Comparison of ENCODE assay signal across 8 mouse cellular contexts in the genomic region with DNA sequence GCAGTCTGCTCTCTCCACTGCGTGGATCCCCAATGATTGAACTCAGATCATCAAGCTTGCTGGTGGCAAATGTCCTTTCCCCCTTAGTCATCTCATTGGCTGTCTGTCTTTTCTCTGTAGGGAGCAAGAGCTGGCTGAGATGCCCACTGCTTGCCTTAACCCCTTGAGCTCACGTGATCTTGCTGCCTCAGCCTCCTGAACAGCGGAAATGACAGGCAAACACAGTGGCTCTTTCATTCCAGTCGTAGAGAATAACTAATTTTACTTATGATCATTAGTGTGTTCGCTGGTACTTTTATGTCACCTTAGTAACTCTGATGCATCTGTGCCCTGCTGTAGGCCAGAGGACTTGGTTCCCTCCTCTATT.
DNase-seq lines count a peak whose midpoint lies in the region; ATAC-seq and TF ChIP-seq lines count a peak whose summit lies in the region.

No protein-coding gene starts in this region.

- H3K9ac ChIP-seq in heart, embryonic 12.5 days: peak overlapping the region; percentile 56; the same call in 1 of the 2 replicates
- H3K9ac ChIP-seq in forebrain, embryonic 15.5 days (replicated peaks): no peak overlapping the region
- 0 out of 2 replicates have a peak overlapping the region, but pooled peaks have one; percentile 63 for H3K9ac ChIP-seq in liver, postnatal 0 days (replicated peaks)

- TF ChIP-seq CTCF in E14TG2a.4 (conservative IDR thresholded peaks at IDR 0.05; ENCODE audit: low read length): no peak
- no peak for TF ChIP-seq CTCF in liver, postnatal 0 days (IDR thresholded peaks at IDR 0.05; ENCODE audit: low read depth)

- no peak for TF ChIP-seq EP300 in liver, postnatal 0 days (IDR thresholded peaks at IDR 0.05; ENCODE audit: low read depth)

- H3K36me3 ChIP-seq in heart, embryonic 12.5 days: no peaks in the 10 kb centered on the region
- H3K36me3 ChIP-seq in E14TG2a.4 (ENCODE audit: insufficient read depth, low read length): no peaks in the 10 kb centered on the region
- H3K36me3 ChIP-seq in forebrain, embryonic 15.5 days: no peaks in the 10 kb centered on the region
- no peaks in the 10 kb centered on the region for H3K36me3 ChIP-seq in liver, postnatal 0 days (replicated peaks; ENCODE audit: insufficient read depth, low read length)

- no peak overlapping the region for H3K27ac ChIP-seq in heart, embryonic 12.5 days (ENCODE audit: poor library complexity, severe bottlenecking)
- H3K27ac ChIP-seq in forebrain, embryonic 15.5 days (replicated peaks): no peak overlapping the region
- H3K27ac ChIP-seq in liver, postnatal 0 days (ENCODE audit: low read depth): no peak overlapping the region

- H3K4me3 ChIP-seq in heart, embryonic 12.5 days: peak overlapping the region; percentile 53
- H3K4me3 ChIP-seq in E14TG2a.4 (replicated peaks; ENCODE audit: low read length): peak overlapping the region; percentile 72
- H3K4me3 ChIP-seq in forebrain, embryonic 15.5 days: 0 out of 2 replicates have a peak overlapping the region, but pooled peaks have one; percentile 40
- peak overlapping the region; percentile 52 for H3K4me3 ChIP-seq in liver, postnatal 0 days (ENCODE audit: low read depth, low read length)

- peak overlapping the region; percentile 77 for H3K4me2 ChIP-seq in heart, embryonic 12.5 days
- H3K4me2 ChIP-seq in forebrain, embryonic 15.5 days (replicated peaks): peak overlapping the region; percentile 63; the same call in 1 of the 2 replicates
- H3K4me2 ChIP-seq in liver, postnatal 0 days (ENCODE audit: low read depth, low read length): peak overlapping the region; percentile 79

- peaks cover 5% of the 10 kb centered on the region; the same call in 1 of the 2 replicates for H3K4me1 ChIP-seq in heart, embryonic 12.5 days (replicated peaks)
- peaks cover 5% of the 10 kb centered on the region; the same call in 1 of the 2 replicates for H3K4me1 ChIP-seq in E14TG2a.4 (replicated peaks; ENCODE audit: low read depth, low read length)
- H3K4me1 ChIP-seq in forebrain, embryonic 15.5 days: peaks cover 21% of the 10 kb centered on the region
- H3K4me1 ChIP-seq in liver, postnatal 0 days (ENCODE audit: insufficient read depth): 0 out of 2 replicates have a peak, but pooled peaks cover 6% of the 10 kb centered on the region

- H3K27me3 ChIP-seq in heart, embryonic 12.5 days (replicated peaks): no peaks in the 10 kb centered on the region
- peaks cover 25% of the 10 kb centered on the region for H3K27me3 ChIP-seq in E14TG2a.4 (ENCODE audit: insufficient read depth, low read length)
- H3K27me3 ChIP-seq in forebrain, embryonic 15.5 days: peaks cover 7% of the 10 kb centered on the region; the same call in 1 of the 2 replicates
- no peaks in the 10 kb centered on the region for H3K27me3 ChIP-seq in liver, postnatal 0 days (ENCODE audit: insufficient read depth, low read length)

- DNase-seq in heart, adult 8-10 months (ENCODE audit: low spot score): no peak
- no peak for DNase-seq in liver, postnatal 0 days
- no peak for DNase-seq in yolk sac, embryonic 10.5 days (ENCODE audit: low spot score)
- no peak for DNase-seq in urinary bladder, adult 18-20 months (ENCODE audit: low spot score in 2 of 2)
- DNase-seq in layer of hippocampus, postnatal 10 days (ENCODE audit: low spot score in 2 of 2): no peak

- no peaks in the 10 kb centered on the region for H3K9me3 ChIP-seq in heart, embryonic 12.5 days (replicated peaks)
- no peaks in the 10 kb centered on the region for H3K9me3 ChIP-seq in E14TG2a.4 (ENCODE audit: low read length)
- no peaks in the 10 kb centered on the region for H3K9me3 ChIP-seq in forebrain, embryonic 15.5 days
- no peaks in the 10 kb centered on the region for H3K9me3 ChIP-seq in liver, postnatal 0 days (ENCODE audit: low read length)

- ATAC-seq in heart, embryonic 12.5 days (ENCODE audit: insufficient number of reproducible peaks, low FRiP score): no peak
- no peak for ATAC-seq in forebrain, embryonic 15.5 days (replicated peaks)
- no peak for ATAC-seq in liver, postnatal 0 days

- WGBS in heart, embryonic 12.5 days: 57% methylated on average over 5 of the region's 5 CpGs
- 57% methylated on average over 5 of the region's 5 CpGs for WGBS in forebrain, embryonic 15.5 days
- WGBS in liver, postnatal 0 days (ENCODE audit: insufficient replicate concordance): 66% methylated on average over 5 of the region's 5 CpGs
